Mouse (Mus musculus) lung, postnatal 25 days (tissue): ENCODE measurements at regions not wholly inside any gene's neighbourhood (a gene's known extent, or its start where the extent isn't known, plus 50 kb on each side); places are given as distances from the start of the nearest gene placed in this dataset.

ENCODE experiments used
- DNase-seq: peaks from one replicate; pipeline ENCODE4 v3.0.0; 2022; ENCODE audit warnings: low spot score

- no peak for DNase-seq
Measured at GRCm38 (mm10) chr5:51397528-51397927, 170.0 kb downstream of the Ppargc1a start.

DNA sequence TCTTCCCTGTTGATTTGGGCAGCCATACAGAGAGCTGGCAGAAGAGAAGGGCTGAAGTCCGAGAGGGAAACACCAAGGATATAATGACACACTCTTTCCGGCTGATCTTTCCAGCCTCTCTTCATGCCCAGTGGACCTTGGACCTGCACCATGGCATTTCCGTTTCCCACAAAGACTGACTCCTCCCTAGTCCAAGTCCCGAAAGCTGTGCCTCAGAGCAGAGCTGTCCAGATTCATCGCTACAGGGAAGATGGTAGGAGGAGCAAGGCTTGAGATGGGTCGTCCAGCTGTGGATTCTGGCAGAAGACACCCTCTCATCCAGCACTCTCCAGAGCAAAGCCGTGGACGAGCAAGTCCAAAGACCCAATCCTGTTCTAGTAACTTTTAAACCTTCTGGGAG lies 176.2 kb downstream of the Ppargc1a start:
- DNase-seq, result no peak

GRCm38 (mm10) chr5:51387751-51388150 lies 179.8 kb downstream of the Ppargc1a start:
- no peak for DNase-seq

- DNase-seq, result no peak
Measured at GRCm38 (mm10) chr5:51386409-51386808, 181.1 kb downstream of the Ppargc1a start.

GRCm38 (mm10) chr5:51384278-51384677 lies 183.2 kb downstream of the Ppargc1a start:
- DNase-seq, result no peak

DNA sequence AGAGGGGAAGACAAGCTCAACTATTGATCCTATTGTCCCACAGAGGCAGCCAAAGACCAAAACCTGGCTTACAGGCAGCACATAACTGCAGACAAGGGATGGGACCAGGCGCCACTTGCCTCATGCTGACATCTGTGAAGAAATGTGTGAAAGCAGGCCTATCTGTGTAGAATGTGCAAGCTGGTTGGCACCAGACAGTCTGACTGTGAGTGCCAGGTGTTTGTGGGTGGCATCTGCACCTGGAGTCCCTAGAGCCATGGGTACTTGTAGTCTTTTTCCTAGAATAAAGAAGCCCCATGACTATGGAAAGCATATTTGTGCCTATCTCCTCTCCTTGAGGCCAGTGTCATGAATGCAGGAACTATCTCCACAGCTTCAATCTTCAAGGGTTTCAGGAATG lies 208.4 kb downstream of the Ppargc1a start:
- no peak for DNase-seq

- DNase-seq, result no peak
Measured at GRCm38 (mm10) chr5:51348256-51348655, 219.3 kb downstream of the Ppargc1a start.

- DNase-seq, result no peak
Measured at GRCm38 (mm10) chr5:51329142-51329541, 238.4 kb downstream of the Ppargc1a start.

GRCm38 (mm10) chr5:51289191-51289590 lies 278.3 kb downstream of the Ppargc1a start:
- no peak for DNase-seq

GRCm38 (mm10) chr5:51288234-51288633 lies 279.3 kb downstream of the Ppargc1a start:
- DNase-seq, result no peak

GRCm38 (mm10) chr5:51241156-51241555 lies 326.4 kb downstream of the Ppargc1a start:
- DNase-seq, result no peak

DNA sequence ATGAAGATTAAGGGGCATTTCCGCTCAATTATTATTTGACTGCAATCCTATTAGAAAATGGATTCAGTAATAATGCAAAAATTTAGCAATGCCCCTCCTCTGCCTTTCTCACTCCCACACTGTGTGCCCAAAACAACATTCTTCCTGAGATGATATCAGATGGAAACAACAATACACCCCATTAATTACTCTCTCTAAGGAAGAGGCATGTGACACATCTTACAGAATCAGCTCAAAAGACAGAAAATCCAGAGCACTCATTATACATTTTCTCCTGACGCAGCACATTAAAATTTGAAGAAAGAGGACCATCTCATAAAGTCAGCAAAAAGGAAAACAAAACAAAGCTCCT lies 333.5 kb downstream of the Ppargc1a start:
- DNase-seq, result no peak

GRCm38 (mm10) chr5:51233271-51234003 lies 334.1 kb downstream of the Ppargc1a start:
- DNase-seq, result no peak

- no peak for DNase-seq
Measured at GRCm38 (mm10) chr5:51229806-51230205, 337.7 kb downstream of the Ppargc1a start.

GRCm38 (mm10) chr5:51227996-51228395 lies 339.5 kb downstream of the Ppargc1a start:
- no peak for DNase-seq

- DNase-seq, result no peak
Measured at GRCm38 (mm10) chr5:51203266-51203665, 364.3 kb downstream of the Ppargc1a start.

DNA sequence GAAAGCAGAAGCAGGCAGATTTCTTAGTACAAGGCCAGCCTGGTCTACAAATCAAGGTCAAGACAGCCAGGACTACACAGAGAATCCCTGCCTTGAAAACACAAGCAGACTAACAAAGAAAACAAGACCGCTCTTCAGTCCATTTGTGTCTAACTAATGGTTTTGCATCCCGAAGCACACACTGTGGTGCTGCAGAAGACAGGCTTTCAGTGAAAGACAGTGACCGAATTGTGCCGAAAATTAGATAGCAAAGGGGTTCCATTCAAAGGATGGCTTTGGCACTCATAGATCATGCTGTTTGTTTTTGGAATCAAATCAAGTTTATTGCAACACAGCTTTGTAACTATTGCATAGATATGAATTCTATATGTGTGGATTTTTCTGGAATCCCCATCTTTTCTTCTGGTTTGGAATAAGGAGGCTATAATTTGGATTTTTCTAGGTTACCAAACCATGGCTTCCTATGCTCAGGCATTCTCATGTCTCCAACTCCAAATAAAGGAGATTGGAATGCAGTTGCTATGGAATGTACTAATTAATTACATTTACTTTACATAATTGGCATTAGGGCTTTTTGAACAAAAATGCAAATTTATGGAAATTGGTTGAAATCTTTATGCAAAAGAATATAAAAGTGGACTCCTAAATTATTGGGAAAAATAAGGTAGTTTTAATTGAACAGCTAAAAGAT lies 364.9 kb downstream of the Ppargc1a start:
- DNase-seq, result no peak

DNA sequence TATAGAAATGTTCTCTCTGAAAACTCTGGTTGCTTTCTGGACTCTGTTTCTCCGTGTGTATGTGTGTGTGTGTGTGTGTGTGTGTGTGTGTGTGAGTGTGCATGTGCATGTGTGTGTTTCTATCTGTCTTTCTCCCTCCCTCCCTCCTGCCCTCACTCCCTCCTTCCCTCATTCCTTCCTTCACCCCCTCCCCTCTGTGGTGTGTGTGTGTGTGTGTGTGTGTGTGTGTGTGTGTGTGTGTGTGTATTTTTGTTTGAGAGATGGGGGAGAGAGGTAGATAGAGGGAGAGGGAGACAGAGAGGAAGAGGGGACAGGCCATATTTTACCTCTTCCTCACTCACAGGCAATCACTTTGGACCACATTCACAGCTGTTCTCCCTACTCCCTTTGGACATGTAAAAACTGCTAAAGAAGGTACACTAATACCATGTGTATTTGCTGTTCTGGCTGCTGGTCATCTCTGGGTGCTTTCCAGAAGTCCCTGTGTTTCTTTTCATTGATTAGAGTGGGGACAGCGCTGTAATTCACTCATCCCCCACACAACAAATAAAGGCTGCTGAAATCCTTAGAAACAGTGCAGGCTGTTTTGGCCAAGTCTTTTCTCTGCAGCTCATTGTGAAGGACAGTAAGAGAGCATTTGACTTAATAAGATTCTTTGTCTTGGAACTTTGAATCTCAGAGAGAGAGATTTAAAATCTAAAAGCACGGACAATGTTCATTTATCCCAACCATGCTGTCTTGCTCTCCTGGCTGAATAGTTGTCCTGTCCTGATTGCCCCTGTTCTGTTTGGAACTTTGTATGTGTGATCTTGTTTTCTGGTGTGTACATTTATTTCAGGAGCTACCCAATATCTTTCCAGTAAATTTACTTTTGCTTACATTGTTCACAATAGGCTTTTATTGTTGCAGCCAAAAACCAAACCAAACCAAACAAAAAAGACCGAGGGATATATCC lies 370.9 kb downstream of the Ppargc1a start:
- DNase-seq, result no peak

- DNase-seq, result no peak
Measured at GRCm38 (mm10) chr5:51190661-51191060, 376.9 kb downstream of the Ppargc1a start.

- DNase-seq, result no peak
Measured at GRCm38 (mm10) chr5:51169828-51170227, 397.7 kb downstream of the Ppargc1a start.

- no peak for DNase-seq
Measured at GRCm38 (mm10) chr5:51168206-51168605, 399.3 kb downstream of the Ppargc1a start.

- no peak for DNase-seq
Measured at GRCm38 (mm10) chr5:51156901-51157300, 410.6 kb downstream of the Ppargc1a start.

- no peak for DNase-seq
Measured at GRCm38 (mm10) chr5:51144842-51145241, 422.7 kb downstream of the Ppargc1a start.
